Mouse (Mus musculus) spleen, adult 2 months (tissue): ENCODE data around the gene Mcmbp. TPM values are rescaled to one million over a fixed set of nuclear protein-coding genes. Genes with fewer than 3 reads are reported as not detected.

Experiments used
- DNase-seq, 2 experiments: peaks; one replicate each; pipeline versions ENCODE4 v3.0.0 to v3.0.0-alpha.2; 2012 to 2021; ENCODE audit warnings: low spot score in 2 of 2, low read depth in 1 of 2
- H3K27ac ChIP-seq: fragments of 200-500 bp; 2 replicates; pipeline ENCODE4 v1.5.1; 2012; ENCODE audit warnings: low read length, inconsistent platforms; ENCODE audit not compliant: insufficient read depth
- H3K27me3 ChIP-seq: fragments of 200-500 bp; 2 replicates; pipeline ENCODE4 v1.6.1; 2012; ENCODE audit warnings: mild to moderate bottlenecking, moderate library complexity, low read length, inconsistent platforms; ENCODE audit not compliant: control insufficient read depth, insufficient read depth
- H3K36me3 ChIP-seq: fragments of 200-500 bp; 2 replicates; pipeline ENCODE4 v1.6.1; 2012; ENCODE audit warnings: mild to moderate bottlenecking, low read length, inconsistent platforms; ENCODE audit not compliant: control insufficient read depth, insufficient read depth
- H3K4me1 ChIP-seq: fragments of 200-500 bp; 2 replicates; pipeline ENCODE4 v1.6.1; 2011; ENCODE audit warnings: inconsistent platforms; ENCODE audit not compliant: control insufficient read depth, insufficient read depth, insufficient read length
- H3K4me3 ChIP-seq: fragments of 200-500 bp; 2 replicates; pipeline ENCODE4 v1.5.1; 2011; ENCODE audit warnings: mild to moderate bottlenecking, inconsistent platforms; ENCODE audit not compliant: insufficient read depth, insufficient read length; ENCODE audit errors: extremely low read depth
- CTCF ChIP-seq: fragments of 200-500 bp; IDR thresholded peaks from 2 replicates; pipeline ENCODE4 v1.5.1; 2011; ENCODE audit warnings: mild to moderate bottlenecking, inconsistent platforms; ENCODE audit not compliant: insufficient read depth, insufficient read length, insufficient replicate concordance; ENCODE audit errors: extremely low read depth
- POLR2A ChIP-seq: fragments of 200-500 bp; IDR thresholded peaks from 2 replicates; pipeline ENCODE4 v1.6.1; 2011; ENCODE audit warnings: low read depth, low read length, inconsistent platforms
- WGBS: fragments of 180-500 bp; shearing (Covaris S2); methylation state at CpG from one replicate; pipeline ENCODE4 v1.1.7; 2018; 5-methylcytosine and 5-hydroxymethylcytosine counted together
- polyA plus RNA-seq: library from polyadenylated mRNA; depleted of rRNA; stranded (reverse); fragments of >200 nt; gene quantifications from 2 replicates; pipeline ENCODE4 v1.2.3, GENCODE M21; 2012

Gene Mcmbp
- polyA plus RNA-seq, 1 experiment = 23.9 TPM

DNA sequence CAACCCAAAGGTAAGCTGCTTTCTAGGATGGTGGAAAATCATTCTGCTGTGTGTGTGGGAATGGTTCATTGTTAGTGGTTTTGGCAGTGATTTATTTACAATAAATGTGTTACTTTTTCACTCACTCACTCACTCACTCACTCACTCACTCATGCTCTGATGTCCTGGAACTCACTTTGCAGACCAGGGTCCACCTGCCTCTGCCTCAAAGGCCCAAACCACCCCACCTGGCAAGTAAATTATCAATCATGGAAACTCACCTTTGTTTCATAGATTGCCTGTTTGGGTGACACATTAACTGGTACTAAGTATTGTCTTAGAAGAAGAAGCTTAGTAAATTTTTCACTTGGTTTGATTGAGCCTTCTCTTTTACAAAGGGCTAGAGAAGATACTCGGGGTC lies 15.1 kb upstream of the Mcmbp start:
- no peak for DNase-seq
- 98% methylated on average over 1 of the region's 1 CpGs for WGBS
- Histone ChIP-seq H3K4me1 (no peaks in the 10 kb centered on the region), H3K27me3 (no peaks in the 10 kb centered on the region), H3K4me3 (no peak overlapping the region), H3K36me3 (peaks cover 42% of the 10 kb centered on the region), H3K27ac (no peak overlapping the region)
- TF ChIP-seq CTCF (no peak), POLR2A (no peak)

- H3K4me1 ChIP-seq = 0 out of 2 replicates have a peak, but pooled peaks cover 2% of the 10 kb centered on the region
- no peak for DNase-seq
- no peaks in the 10 kb centered on the region for H3K27me3 ChIP-seq
- 87% methylated on average over 4 of the region's 4 CpGs for WGBS
- H3K27ac ChIP-seq = no peak overlapping the region
- peaks cover 30% of the 10 kb centered on the region for H3K36me3 ChIP-seq
- H3K4me3 ChIP-seq = no peak overlapping the region
- no peak for TF ChIP-seq CTCF
- TF ChIP-seq POLR2A = no peak
Measured at GRCm38 (mm10) chr7:128752012-128752411, 11.7 kb upstream of the Mcmbp start.

- Histone ChIP-seq H3K27ac (no peak overlapping the region), H3K36me3 (peaks cover 25% of the 10 kb centered on the region), H3K4me3 (no peak overlapping the region), H3K4me1 (peaks cover 5% of the 10 kb centered on the region; the same call in 1 of the 2 replicates), H3K27me3 (no peaks in the 10 kb centered on the region)
- no peak for DNase-seq
- no peak for TF ChIP-seq POLR2A
- 97% methylated on average over 9 of the region's 9 CpGs for WGBS
Measured at GRCm38 (mm10) chr7:128750296-128750695, 10.0 kb upstream of the Mcmbp start.

DNA sequence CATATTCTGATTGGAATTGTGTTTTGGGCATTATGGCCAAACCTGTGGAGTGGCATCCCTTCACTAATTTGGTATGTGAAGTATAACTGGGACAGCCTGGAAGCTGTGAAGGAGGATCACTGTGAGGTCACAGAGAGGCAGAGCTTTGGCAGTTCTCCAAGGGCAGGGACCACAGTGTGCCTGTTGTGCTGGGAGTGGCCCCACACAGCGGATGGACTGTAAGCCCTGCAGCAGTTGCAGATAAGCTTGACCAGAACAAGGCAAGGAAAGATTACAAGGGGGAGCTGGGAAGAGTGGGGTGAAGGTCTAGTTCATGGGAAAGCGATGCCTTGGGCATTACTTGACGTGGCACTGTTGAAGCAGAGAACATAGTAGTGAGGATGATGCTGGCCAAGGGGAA lies 8.5 kb upstream of the Mcmbp start:
- no peak for DNase-seq
- H3K4me1 ChIP-seq = peaks cover 5% of the 10 kb centered on the region; the same call in 1 of the 2 replicates
- TF ChIP-seq POLR2A = no peak
- TF ChIP-seq CTCF = no peak
- WGBS = 80% methylated on average over 3 of the region's 3 CpGs
- no peak overlapping the region for H3K27ac ChIP-seq
- H3K36me3 ChIP-seq = peaks cover 11% of the 10 kb centered on the region
- H3K27me3 ChIP-seq = no peaks in the 10 kb centered on the region
- H3K4me3 ChIP-seq = no peak overlapping the region

- Histone ChIP-seq H3K4me1 (peaks cover 5% of the 10 kb centered on the region; the same call in 1 of the 2 replicates), H3K27me3 (no peaks in the 10 kb centered on the region), H3K4me3 (no peak overlapping the region), H3K27ac (no peak overlapping the region), H3K36me3 (peaks cover 5% of the 10 kb centered on the region)
- 89% methylated on average over 10 of the region's 10 CpGs for WGBS
- no peak for DNase-seq
- TF ChIP-seq POLR2A = no peak
- TF ChIP-seq CTCF = no peak
Measured at GRCm38 (mm10) chr7:128746151-128746550, 5.9 kb upstream of the Mcmbp start.

DNA sequence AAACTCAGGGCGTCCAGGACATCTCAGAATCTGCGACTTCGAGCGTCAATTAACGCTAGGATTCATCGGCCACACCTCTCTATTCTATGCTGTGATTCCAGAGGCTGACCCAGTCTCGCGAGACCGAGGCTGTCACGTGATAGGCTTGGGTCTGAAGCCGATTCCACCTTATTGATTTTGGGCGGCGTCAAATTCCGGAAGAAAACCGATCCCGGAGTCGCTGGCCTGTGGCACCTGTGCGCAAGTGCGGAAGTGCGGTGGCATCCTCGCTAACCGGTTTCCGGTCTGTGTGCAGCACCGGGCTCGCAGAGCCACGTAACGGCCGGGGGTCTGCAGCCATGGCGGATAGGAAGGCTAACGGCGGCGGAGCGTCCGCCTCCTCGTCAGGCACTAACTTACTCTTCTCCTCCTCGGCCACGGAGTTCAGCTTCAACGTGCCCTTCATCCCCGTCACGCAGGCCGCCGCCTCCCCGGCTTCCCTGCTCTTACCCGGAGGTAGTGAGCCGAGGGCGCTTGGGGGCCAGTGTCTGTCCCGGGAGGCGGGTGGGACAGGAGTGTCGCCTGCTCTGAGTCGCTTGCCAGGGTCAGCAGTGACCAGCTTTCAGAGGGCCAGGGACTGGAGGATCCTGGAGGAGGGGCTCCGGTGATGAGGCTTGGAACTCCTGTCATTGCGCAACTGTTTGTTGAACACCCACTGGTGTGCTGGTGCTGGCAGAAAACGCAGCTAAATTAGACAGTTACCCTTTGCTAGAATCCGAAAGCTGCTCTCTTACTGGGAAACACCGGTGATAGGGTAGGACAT lies 4.6 kb upstream of the Mcmbp start, which contains the start of gene Sec23ip:
Gene Sec23ip (plus strand): TSS at position 260 of the 802 bp plus-strand sequence.
- TF ChIP-seq CTCF = no peak
- TF ChIP-seq POLR2A = peak; percentile 89
- under 1% methylated on average over 55 of the region's 55 CpGs for WGBS
- peak within 1 kb of the TSS; percentile 93 for H3K4me3 ChIP-seq
- H3K27me3 ChIP-seq = no peaks in the 10 kb centered on the region
- peak; percentile 97 to 99 for DNase-seq
- peaks cover 8% of the 10 kb centered on the region; the same call in 1 of the 2 replicates for H3K4me1 ChIP-seq
- H3K36me3 ChIP-seq = no peaks in the 10 kb centered on the region
- H3K27ac ChIP-seq = peak within 1 kb of the TSS; percentile 61

GRCm38 (mm10) chr7:128743898-128744297 lies 3.6 kb upstream of the Mcmbp start:
- H3K27me3 ChIP-seq = no peaks in the 10 kb centered on the region
- no peak for DNase-seq
- no peaks in the 10 kb centered on the region for H3K36me3 ChIP-seq
- 56% methylated on average over 2 of the region's 2 CpGs for WGBS
- TF ChIP-seq POLR2A = no peak
- no peak for TF ChIP-seq CTCF
- H3K27ac ChIP-seq = no peak overlapping the region
- H3K4me3 ChIP-seq = no peak overlapping the region
- H3K4me1 ChIP-seq = peaks cover 10% of the 10 kb centered on the region; the same call in 1 of the 2 replicates
